Mouse (Mus musculus) erythroblast, adult 5-6 weeks (primary cell): ENCODE measurements around the gene Tmem107. TPM values are rescaled to one million over a fixed set of nuclear protein-coding genes. Genes with fewer than 3 reads are reported as not detected.

Source experiments
- ATAC-seq: replicated peaks from 2 replicates; pipeline ENCODE4 v1.8.0; 2016; ENCODE audit warnings: moderate number of reproducible peaks, mild to moderate bottlenecking, moderate TSS enrichment, inconsistent platforms; ENCODE audit not compliant: poor library complexity, low FRiP score, severe bottlenecking
- total RNA-seq, 2 experiments: library from RNA; stranded (forward) in 1 of 2; stranded (reverse) in 1 of 2; fragments of 150-400 nt in 1 of 2; fragments of 200-764, 138-1000 nt in 1 of 2; gene quantifications; 2 replicates each; pipeline versions ENCODE4 v1.2.3 to v1.2.4; 2015 to 2017; ENCODE audit warnings: low replicate concordance in 2 of 2

Tmem107 gene
- total RNA-seq, 2 experiments from 2014 or later: 2.3 to 3.9 TPM

DNA sequence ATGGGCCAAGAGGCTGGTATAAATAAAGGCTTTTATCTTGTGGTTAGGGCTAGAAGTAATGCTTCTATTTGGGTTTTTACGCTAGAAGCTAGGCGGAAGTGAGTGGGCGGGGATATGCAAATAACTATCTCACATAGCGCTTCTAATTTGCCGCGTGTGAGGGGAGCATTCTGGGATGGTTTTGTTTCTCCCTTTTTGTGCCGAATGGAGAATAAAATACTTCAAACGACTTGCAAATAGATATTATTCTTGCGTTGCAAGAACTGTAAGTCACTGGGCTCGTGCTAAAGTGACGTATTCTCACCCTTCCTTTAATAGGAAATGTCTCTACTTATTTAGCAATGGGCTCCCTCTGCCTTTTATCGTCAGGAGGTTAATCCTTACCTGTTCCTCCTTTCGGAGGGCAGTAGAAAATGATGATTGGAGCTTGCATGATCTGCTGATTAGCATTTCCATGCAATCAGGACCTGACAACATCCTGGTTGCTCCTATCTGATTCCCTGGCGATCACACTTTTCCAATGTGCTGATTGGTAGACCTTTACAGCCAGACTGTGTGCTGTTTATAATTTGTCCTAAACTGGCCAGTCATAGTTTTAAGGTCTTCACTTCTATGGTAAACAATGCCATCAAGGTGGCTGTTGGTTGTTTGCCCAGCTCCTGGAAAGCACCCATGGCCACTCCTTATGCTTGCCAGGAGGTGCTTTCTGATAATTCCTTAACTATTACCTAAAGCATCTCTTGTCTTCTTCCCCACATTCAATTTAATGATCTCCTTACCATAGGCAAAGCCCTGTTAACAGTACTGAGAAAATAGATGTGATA lies 2.7 kb downstream of the Tmem107 start:
- peak; percentile 69 for ATAC-seq

- ATAC-seq: no peak
Measured at GRCm38 (mm10) chr11:69073951-69074775, 3.6 kb downstream of the Tmem107 start.

DNA sequence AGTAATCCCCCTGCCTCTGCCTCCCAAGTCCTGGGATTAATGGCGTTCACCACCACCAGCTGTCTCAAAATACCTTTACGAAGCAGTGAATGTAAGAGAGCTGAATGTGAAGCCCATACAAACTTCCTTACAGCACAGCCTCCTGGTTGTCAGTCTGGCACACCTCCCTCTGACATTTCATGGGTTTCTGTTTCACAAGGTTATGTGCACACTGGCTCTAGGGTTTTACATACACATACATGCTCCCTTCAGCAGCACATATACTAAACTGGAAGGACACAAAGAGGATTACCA lies 4.1 kb downstream of the Tmem107 start:
- no peak for ATAC-seq

- no peak for ATAC-seq
Measured at GRCm38 (mm10) chr11:69075764-69076479, 5.3 kb downstream of the Tmem107 start.

GRCm38 (mm10) chr11:69076572-69076971 lies 6.0 kb downstream of the Tmem107 start:
- no peak for ATAC-seq

DNA sequence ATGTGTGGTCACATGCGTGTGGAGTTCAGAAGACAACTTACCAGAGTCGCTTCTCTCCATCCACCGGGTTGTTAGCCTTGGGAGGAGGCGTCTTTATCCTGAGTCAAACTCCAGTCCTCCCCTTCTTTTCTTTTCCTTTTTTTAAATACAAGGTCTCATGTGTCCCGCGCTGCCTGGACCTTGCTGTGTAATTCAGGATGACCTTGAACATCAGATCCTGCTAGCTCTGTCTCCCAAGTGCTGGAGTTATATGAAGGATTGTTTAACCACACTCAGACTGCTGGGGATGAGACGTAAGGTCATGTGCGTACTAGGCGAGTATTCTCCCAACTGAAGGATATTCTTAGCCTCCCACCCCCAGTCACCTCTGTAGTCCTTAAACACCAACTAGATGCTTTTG lies 6.7 kb downstream of the Tmem107 start:
- ATAC-seq: no peak

DNA sequence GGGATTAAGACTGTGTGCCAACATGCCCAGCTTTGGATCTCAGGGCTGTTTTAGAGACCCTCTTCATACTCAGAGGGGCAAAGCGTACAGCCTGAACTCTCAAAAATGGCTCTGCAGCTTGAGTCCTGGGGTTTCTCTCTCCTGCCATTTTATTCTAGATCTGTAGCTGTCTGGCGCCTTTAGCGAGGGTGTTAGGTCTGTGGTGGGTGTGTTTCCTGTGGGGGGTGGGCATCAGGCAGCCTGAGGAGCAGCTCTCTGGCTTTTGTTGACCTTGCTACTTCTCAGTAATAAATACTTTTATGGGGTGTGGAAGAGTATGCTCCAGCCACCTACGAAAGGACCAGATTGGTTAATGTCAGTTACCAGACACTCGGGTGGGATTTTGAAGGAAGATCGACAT lies 7.4 kb downstream of the Tmem107 start:
- ATAC-seq: no peak

DNA sequence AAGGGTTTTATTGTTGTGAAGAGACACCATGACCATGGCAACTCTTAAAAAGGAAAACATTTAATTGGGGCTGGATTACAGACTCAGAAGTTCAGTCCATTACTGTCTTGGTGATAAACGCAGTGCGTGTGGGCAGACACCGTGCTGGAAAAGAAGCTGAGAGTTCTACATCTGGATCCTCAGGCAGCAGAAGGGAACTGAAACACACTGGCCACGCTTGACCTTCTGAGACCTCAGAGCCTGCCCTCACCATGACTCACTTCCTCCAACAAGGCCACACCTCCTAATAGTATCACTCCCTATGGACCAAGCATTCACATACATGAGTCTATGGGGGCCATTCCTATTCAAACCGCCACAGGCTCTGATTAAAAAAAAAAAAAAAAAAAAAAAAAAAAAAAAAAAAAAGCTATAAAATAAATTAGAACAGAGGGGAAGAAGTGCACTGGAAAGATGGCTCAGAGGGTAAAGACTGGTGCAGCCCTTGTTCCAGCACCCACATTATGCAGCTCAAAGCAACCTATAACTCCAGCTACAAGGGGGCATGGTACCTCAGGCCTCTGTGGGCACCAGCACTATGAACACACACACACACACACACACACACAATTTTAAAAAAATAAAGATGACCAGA lies 8.3 kb downstream of the Tmem107 start:
- no peak for ATAC-seq

- no peak for ATAC-seq
Measured at GRCm38 (mm10) chr11:69080102-69080854, 9.7 kb downstream of the Tmem107 start.

DNA sequence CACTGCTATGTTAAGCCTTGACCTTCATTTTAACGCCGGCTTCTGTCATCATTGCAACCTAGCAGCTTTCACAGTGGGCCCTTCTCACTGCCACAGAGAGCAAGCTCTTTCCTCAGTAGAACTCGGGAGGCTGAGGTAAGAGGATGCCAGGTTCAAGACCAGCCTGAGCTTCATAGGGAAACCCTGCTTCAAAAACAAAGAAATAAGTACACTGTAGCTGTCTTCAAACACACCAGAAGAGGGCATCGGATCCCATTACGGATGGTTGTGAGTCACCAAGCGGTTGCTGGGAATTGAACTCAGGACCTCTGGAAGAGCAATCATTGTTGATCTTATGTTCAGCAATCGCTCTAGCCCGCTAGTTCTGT lies 10.2 kb downstream of the Tmem107 start:
- no peak for ATAC-seq

- ATAC-seq: no peak
Measured at GRCm38 (mm10) chr11:69081613-69082012, 11.0 kb downstream of the Tmem107 start.

DNA sequence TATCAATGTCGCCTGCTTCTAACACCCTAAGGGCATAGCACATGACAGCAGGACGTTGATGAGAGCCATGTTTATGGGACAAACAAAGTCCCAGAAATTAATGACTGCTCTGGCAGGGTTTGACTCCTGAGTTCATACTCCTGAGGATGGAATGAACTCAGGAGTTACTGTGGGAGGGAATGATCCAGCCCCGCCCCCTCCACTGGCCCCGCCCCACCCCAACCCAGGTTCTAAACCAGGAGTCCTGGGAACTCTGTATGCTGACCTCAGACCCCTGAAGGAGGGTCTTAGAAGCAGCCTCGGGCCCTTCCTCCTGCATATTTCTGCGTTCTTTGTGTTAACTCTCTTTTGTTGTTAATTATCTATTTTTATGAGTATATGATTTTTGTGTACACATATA lies 15.0 kb downstream of the Tmem107 start:
- ATAC-seq: no peak

DNA sequence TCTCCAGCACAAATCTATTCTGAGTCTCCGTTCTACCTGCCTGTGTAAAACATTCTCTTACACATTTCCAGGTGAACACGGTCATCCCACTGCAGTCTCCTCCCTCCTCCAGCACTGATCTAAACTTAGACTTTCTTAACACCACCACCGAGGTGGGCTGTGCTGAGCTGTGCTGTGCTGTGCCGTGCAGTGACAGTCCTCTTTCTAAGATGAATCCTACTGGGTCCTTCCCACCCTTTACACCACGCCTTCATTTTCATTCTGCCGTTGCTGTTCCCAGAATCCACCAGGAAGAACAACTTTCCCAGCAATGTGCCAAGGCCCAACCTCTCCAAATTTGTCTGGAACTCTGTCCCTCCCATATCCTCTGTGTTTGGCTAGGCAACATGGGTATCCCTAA lies 15.8 kb downstream of the Tmem107 start:
- no peak for ATAC-seq

- ATAC-seq: no peak
Measured at GRCm38 (mm10) chr11:69087082-69087481, 16.5 kb downstream of the Tmem107 start.

- no peak for ATAC-seq
Measured at GRCm38 (mm10) chr11:69087597-69087996, 17.0 kb downstream of the Tmem107 start.

- peak; percentile 64 for ATAC-seq
Measured at GRCm38 (mm10) chr11:69088103-69088855, 17.7 kb downstream of the Tmem107 start, which contains the start of gene Vamp2. Gene Vamp2 (plus strand): TSS chr11:69088490.

- ATAC-seq: peak; percentile 86
Measured at GRCm38 (mm10) chr11:69088856-69089615, 18.4 kb downstream of the Tmem107 start.
